Mouse (Mus musculus) layer of hippocampus, postnatal 14 days (tissue): Measurements from ENCODE around the gene 1190002N15Rik. TPM values are rescaled to one million over a fixed set of nuclear protein-coding genes. Genes with fewer than 3 reads are reported as not detected.

ENCODE experiments used
- DNase-seq, 2 experiments: peaks; one replicate each; pipeline ENCODE4 v3.0.0; 2021 to 2022; ENCODE audit warnings: low spot score in 2 of 2, mixed read lengths in 1 of 2
- long read RNA-seq, 2 experiments: library from polyadenylated mRNA; stranded (forward); transcript quantifications; one replicate each; pipeline ENCODE4 v2.0.0; 2021
- total RNA-seq, 2 experiments: library from RNA; stranded (reverse); gene quantifications; 2 replicates each; pipeline ENCODE4 v1.2.3; 2021

Gene 1190002N15Rik
- 10 to 100 TPM; 14.1 to 15.3 TPM for total RNA-seq
- long read RNA-seq, experiment 1, transcript 1190002N15Rik-201 (3 exons, 3,950 nt) = major isoform, 5 of 5 reads
- long read RNA-seq, experiment 1, partial matches to known transcripts = 0 of 5 reads
- long read RNA-seq, experiment 1, other reads (novel, unspliced or antisense) = 0 of 5 reads
- long read RNA-seq, experiment 2, transcript 1190002N15Rik-201 (3 exons, 3,950 nt) = major isoform, 7 of 8 reads
- long read RNA-seq, experiment 2, partial matches to known transcripts = 0 of 8 reads
- long read RNA-seq, experiment 2, other reads (novel, unspliced or antisense) = 1 of 8 reads

DNA sequence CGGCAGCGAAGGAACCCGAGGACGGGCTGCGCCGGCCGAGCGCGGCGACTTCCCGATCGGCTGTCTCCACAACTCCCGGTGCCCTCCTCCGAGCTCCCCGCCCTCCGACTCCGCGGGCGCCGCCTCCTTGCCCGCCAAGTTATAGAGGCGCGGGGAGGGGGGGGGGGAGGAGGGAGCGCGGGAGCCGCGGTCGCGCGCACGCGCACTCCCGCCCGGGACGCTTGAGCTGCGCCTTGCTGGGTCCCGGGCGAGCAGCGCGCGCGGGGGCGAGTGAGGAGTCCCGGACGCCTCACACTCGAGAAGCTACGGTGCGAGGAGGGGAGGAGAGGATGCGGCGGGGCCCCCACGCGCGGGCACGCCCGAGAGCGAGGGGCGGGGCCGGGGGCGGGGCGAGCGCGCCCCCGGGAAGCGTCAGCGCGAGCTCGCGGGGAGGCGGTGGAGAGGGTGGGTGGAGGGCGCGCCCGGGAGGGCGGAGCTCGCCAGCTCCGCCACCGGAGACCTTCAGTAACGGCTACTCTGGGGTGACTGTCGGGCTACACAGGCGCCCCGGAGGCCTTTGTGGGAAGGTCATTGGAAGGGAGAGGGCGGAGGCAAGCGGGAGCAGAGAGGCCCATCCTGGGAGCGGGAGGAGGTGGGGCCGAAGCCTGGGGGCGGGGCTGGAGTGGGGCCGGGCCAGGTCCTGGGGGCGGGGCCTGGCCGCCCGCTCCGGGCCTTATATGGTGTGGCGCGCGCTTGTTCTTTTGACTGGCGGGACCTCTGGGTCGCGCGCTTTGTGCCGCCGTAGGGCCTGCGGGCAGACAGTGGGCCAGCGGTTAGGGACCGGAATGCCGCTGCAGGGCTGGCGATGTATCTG lies at the start of gene 1190002N15Rik:
TSS of gene 1190002N15Rik (minus strand) at position 112 of the 853 bp plus-strand sequence.
- DNase-seq = peak; percentile 91 to 94

DNA sequence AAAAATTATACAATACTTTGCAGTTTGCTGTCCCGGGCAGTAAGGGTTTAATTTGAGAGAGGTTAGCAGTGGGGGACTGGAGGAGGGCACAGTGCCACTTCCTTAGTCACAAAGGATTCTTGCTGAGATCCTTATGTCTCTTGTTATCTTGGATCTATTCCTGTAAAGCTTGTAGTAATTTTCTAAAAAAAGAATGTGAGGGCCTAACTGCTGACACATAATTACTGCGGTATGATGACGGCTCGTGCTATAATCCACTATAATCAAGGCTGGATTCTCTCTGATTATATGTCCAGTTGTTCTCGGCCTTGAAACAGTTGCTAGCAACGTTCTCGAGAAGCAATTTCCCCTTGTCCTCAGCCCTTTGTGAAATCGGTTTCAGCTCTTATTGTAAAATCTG lies 44.4 kb upstream of the 1190002N15Rik start:
- DNase-seq = no peak

DNA sequence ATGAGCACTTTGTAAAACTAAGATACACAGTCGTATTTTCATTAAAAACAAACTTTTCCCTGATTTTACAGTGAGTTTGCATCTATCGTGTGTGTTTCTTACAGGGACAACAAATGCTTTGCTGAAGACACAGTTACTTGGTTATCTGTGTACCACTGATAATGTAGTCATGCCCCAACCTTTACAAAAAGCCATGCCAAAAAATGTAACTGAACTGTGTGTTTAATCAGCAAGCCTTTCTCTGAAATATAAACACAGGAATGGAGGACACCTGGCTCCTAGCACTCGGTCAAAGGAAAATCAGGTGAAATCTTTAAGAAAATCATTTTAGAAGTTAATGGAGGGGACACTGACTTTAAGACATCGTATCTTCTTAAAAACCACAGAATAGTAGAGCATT lies 43.8 kb upstream of the 1190002N15Rik start:
- DNase-seq = no peak

DNA sequence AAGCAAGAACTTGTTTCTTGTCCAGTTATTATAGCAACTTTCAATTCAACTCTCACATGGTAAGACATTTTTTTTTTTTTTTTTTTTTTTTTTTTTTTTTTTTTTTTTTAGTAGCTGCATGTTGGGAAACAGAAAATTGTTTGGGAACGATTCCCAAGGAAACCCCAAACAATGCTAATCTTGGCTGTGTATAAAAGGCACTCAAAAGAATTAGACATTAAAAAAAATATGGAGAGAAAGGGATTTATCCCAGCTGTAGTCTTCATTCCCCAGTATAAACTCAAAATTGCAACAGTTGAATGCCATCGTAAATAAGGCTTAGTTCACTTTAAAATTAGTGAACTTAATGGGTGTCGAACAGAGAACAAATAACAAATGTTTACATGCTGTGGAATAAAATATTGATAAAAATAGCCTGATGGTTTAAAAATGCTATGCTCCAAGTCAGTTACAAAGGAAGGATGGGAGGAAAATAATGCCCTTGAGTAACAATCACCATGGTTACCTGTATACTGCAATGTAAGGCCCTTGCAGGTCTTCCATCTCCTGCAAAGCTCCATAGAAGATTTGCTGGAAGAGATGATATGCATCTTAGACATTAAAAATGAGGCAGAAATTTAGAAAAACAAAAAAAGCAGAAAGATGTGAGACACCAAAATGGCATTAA lies 42.3 kb upstream of the 1190002N15Rik start:
- DNase-seq = no peak

DNA sequence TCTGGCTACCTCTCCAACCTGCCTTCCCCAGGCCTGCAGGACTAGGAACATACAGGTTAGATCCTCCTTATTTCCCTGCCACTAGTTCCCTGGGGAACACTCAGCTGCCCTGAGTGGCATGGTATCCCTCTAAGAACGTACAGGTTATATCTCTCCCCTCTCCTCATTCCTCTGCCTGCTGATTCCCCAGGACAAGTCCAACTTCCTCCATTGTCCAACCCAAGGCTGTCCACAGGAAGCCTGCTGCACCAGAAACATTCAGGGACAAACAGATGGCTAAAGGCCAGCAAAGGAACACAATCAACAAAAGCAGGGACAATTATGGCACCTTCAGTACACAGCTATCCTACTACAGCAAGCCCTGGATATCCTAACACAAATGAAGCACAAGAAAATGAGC lies 33.9 kb upstream of the 1190002N15Rik start:
- no peak for DNase-seq

DNA sequence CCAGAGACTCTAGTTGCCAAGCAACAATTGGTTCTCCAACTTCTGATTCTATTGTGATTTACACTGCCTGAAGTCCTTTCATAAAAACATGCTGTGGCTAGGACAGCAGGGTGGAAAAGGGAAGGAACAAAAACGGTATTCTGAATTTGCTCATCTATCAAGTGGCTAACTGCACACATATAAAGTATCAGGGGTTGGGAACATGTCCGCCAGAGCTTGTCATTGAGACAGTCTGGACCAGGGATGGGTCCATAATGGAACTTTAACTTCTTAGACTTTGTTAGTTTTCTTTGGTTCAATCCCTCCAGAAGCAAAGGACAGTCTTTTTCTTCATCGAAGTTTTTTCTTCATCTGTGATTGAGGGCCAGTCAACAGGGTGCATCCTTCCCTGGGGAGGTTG lies 30.5 kb upstream of the 1190002N15Rik start:
- DNase-seq = no peak

DNA sequence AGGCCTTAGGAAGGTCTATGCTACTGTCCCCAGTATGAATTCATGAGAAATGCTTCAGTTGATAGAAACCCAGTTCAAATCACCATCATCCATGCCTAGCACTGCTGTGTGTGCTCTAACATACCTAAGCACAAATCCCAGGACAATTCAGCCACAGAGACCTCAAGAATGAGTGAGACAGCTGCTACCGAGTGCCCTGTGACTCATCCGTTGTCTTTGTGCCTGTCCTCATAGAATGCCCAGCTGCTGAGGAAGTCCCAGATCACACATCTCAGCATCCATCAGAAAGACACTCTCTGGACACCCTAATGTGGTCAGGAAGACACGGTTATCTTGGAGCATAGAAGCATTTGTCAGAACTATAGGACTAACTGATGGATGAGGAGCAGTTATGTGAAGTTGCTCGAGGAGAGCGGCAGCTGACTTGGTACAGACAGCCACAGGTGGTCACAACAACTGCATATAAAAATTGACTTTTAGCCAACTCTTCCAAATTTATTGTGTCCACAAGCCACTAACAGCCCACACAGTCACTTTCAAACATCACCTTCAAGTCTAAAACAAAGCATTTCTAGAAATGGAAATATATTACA lies 29.9 kb upstream of the 1190002N15Rik start:
- DNase-seq = no peak

DNA sequence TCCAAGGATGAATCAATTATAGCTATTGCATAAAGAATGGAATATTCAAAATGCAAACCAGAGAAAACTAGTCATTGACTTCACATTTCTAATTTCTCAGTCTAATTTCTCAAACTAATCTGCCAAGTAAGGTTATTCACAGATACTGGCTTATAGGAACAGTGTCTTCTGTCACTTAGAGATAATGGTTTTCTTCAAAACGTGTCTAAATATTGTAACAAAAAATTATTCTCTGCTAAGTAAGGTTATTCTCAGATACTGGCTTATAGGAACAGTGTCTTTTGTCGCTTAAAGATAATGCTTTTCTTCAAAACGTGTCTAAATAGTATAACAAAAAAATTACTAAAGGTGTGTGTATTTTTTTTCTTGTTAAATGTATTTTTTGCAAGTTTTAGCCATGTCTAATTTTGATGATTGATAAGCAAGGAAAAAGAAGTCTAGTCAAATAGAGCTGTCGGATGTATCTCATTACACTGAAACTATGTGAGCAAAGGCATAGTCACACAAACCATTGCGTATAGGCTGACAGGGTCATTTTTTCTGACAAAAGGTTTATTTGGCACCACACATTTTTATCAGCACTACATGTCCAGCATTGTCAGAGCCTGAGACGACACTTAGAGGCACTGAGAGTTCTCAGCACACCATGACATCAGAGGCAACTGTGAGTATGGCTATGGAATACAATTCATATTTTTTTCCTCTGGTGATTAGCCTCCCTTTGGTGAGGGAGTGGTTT lies 19.1 kb upstream of the 1190002N15Rik start:
- no peak for DNase-seq

DNA sequence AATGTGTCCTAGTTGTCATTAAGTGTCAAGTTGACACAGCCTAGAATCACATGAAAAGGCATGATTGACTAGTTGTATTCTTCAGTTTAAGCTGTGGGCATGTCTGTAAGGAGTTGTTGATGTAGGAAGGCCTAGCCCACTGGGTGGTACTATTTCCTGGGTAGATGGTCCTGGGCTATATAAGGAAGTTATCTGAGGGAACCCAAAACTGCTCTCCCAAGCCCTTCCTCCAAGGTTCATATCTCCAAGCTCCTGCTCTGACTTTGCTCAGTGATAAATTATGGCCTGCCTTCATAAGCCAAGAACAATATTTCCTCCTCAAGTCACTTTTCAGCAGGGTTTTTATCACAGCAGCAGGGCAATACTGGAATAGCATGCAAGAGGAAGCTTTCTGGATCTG lies 18.4 kb upstream of the 1190002N15Rik start:
- no peak for DNase-seq

DNA sequence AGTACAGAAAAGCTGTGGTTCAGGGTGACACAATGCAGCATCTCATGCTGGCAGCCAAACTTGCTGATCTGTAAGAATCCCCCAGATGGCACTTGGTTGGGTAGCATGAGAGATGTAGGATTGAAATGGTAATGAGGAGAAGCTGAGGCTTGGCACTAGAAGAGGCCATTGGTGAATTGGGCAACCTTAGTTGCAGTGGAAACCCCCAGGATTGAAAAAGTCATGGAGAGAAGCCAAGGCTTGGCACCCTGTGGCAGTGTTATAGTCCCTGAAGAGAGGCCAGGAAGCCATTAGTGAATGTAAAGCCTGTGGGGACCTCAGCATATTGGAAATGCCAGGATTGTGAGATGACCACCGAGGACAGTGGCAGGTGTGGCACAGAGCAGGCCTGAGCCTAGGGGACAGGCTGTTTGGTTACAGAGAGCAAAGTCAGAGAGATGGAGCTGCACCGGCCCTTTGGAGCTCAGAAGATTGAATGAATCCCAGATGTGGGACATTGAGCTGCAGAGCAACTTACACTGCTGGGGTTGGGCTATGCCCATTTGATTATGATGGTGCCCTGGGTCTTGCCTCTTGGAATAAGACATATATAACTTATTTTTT lies 12.7 kb upstream of the 1190002N15Rik start:
- DNase-seq = no peak

DNA sequence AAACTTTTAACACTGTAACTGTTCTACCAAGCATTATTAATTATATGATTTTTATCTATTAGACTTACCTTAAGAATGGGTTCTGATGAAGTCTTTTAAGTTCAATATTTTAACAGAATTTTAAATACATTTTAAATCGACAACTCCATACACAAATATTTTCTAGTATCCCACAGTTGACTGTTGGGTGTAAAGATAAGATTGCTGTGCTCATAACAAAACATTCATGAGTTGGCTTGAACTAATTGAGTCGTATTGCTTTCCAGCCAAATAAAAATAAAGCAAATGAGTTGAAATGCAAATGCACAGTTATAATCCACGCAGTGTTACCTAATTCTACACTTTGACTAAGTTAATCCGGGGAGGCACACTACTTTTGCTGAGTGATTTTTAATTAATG lies 6.0 kb upstream of the 1190002N15Rik start:
- DNase-seq = no peak

DNA sequence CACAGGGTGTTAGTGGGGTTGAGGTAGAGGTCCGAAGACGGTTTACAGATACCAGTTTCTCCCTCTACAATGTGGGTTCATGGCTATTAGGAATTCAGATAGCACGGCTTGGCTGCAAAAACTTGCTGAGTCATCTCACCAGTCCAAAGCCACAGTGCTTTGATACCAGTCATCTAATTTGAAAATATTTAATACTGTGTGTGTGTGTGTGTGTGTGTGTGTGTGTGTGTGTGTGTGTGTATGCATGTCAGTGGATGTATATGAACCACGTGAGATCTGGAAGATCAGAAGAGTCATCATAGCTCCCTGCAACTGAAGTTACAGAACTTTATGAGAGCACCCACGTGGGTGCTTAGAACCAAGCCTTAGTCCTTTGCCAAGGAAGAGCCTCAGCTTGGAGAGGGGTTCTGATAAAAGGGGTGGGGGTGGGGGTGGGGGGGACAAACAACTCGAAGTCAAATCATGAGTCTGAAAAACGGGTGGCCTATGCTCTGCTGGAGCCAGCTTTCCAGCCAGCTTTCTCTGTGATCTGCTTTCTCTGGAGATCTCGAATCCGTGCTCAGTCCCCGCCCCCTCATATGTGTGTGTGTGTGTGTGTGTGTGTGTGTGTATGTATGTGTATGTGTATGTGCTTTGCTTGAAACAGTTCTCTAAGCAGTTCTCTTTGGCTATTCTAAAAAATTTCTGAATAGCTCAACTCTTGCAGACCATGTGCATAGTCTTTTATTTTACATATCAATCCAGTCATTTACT lies 2.6 kb upstream of the 1190002N15Rik start:
- DNase-seq = no peak

DNA sequence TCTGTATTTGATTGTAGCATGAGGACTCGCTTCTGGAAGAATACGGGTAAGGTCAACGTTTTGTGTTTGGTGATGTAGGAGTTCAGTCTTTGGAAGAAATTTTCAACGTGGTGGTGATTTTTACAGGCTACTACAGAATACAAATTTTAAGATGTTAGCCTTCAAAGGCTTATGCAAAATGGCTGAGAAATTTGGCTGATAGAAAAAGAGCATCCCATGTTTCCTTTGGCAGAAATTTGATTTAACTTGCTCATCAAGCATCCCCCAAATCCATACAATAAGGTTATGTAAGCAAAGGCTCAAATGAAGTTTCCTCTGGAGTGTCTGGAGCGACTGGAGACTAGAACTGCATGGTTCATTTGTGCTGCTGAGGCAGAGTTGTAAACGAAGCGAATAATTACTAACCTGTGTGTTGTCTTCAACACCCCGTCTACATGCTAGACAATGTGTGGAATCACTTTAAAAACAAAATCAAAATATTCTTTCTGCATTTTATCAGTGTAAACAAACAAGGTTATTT lies 1.5 kb upstream of the 1190002N15Rik start:
- DNase-seq = no peak

DNA sequence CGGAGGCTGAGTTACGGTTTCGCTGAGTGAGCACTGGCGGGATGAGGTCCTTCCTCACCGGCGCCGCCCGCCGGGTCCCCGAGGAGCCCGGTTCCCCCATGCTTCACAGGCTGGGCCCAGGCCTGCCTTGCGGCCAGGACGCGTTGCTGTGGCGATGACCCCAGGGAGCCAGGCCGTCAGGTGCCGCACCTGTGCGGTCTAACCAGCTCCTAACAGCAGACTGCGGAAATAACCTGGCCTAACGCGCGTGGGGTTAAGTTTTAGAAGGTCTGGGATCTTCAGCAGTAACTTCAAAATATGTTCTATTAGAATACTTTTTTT lies 902 bp upstream of the 1190002N15Rik start:
- DNase-seq = no peak

DNA sequence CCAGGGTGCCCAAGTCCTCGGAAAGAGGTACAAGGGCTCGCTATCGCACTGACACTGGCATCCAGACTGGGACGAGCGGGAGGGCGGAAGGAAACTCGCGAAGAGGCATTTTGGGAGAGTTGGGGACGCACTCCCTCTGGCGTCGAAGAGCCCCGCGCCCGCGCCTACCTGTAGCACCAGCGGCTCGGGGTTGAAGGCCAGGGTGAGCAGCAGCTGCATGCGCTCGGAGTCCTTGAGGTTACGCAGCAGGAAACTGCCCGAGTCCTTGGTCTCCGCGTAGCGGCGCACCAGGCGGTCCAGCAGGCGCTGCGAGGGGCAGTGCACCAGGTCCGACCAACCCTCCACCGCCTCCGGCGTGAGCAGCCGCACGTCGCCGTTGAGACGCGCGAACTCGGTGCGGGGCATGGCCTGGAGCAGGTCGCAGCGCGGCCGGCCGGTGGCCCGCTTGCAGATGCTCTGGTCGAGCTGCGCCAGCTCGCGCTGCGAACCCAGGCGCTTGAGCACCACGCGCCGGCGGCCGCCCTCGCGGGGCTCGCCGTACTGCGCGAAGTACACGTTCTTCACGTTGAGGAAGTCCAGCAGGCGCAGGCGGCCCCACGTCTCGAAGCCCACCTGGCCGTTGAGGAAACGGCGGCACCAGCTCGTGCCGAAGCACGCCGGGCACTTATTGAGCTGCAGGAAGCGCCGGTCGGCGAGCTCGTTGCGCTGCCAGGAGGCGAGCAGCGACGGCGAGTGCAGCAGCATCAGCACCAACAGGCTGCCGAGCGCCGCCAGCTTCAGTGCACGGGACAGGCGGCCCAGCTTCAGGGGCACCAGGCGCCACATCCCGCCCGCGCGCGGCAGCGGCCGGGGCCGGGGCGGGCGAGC lies 597 bp downstream of the 1190002N15Rik start:
- peak; percentile 59 to 78 for DNase-seq

DNA sequence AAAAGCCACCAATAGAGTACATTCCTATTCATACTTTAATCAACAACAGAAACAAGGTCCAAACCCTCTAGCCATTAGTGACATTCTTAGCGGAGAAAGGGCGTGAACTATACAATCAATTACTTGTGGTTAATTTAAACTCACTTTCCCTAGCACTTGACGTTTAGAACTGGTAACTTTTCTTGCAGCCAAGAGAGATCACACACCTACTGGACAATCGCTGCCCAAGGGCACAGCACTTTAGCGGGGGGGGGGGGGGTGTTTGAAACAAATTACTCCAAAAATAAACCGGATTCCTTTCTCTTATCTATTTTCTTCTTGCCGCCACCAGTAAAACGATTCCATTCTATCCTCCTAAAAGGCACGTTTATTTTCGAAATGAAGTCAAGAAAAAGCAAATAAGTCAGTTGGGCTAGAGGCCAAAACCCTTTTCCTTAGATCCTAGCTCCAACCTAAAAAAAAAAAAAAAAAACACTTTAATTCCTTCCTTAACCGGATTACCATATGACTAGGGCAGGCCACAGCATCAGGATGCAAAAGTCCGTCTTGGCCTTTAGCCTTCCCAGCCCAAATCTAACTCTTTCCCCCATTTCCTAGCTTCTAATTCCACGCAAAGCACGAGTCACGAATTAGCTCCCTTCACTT lies 1.5 kb downstream of the 1190002N15Rik start:
- no peak for DNase-seq

DNA sequence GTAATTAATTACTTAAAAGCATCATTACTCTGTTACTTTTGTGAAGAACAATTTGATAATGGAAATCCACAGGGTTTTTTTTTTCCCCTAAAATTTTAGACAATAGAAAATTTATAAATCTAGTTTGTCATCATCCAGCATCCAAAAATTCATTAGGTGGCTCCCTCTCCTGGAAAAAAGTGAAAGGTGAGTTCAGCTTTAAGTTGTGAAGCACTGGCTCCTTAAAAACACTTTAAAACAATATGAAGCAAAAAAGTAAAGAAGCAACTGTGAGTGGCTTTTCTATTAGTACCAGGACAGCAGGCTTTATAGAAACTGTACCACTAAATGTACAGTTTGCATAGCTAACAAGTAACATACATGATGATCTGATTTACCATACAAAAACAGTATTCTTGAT lies 3.1 kb downstream of the 1190002N15Rik start:
- peak in 1 of 2 experiments; percentile 37 for DNase-seq

DNA sequence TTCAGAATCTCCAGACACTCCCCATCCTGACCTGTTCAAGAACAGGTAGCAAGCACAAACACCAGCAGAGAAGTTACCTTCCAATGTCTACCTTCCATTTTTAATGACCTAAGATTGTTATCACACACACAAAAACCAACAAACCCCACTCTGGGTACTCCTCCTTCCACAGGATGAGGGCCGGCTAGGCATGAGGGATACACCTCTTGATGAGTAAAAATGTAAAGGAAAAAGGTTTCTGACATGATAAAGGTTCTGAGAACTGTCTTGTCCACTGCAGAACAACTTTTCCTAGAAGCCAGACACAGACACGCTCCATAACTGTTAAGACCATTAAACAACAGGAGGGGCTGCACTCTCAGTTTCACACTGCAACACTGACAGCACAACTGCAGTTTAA lies 3.7 kb downstream of the 1190002N15Rik start:
- DNase-seq = no peak
